Mouse (Mus musculus): ENCODE results near the gene Srxn1. TPM values are rescaled to one million over a fixed set of nuclear protein-coding genes. Genes with fewer than 3 reads are reported as not detected.

Gene Srxn1
- polyA plus RNA-seq, 1 experiment from 2014 or later = 23.6 TPM

DNA sequence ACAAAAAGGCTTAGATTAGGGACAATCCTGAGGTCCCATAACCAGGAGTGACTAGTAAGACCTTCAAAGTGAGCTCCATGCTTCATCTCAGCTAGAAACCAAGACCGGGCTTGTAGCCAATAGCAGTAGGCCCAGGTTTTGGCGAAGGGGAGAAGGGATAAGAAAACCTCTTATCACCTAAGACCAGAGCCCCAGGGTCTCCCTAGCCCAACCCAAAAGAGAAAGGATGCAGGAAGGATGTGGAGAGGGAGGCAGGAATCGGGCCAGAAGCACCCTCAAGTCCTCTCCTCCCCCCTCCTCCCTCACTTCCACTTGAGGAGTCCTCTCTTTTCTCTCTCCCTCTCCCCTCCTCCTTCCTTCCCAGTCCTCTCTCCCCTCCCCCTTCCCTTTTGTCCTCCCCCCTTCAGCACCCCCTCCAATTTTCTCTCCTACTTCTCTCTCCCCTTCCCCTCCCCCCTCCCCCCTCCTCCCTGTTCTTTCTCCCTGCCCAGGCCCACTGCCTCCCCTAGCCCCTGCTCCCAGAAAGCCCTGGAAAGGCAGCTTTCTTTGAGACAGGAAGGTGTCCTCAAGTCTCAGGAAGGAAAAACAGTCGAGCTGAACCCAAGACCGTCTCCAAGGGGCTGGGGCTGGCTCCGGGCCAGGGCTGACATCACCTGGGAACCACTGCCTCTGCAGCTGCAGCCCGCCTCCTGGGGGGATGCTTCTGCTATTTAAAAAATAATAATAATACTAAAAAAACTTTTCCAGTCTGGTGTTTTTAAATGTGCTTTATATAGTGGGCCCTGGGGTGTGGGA, 50.3 kb downstream of the Srxn1 start:
- no peak for DNase-seq (ENCODE audit: low spot score)

DNA sequence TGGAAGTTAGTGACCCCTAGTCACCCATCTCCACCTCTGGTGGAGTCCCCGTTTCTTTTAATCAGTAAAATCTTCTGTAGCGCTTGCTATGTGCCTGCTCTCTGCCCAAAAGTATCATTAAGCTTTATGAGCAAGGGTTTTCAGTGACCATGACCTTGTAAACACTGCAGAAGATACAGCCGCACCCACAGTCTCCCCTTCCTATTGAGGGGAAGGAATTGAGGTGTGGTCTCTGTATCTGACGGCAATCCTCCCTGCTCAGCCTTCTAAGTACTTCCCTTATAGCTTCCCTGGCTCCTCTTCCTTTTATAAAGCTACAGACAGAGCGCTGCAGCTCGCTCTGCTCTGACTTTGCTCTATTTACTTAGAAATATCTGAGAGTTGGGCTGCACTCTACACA, 51.2 kb downstream of the Srxn1 start:
- DNase-seq (ENCODE audit: low spot score) = no peak

GRCm38 (mm10) chr2:152159487-152159886, 54.2 kb downstream of the Srxn1 start:
- no peak for DNase-seq (ENCODE audit: low spot score)

Other genes starting within 250 kb of the Srxn1 start
- 1.5 and 1.9 TPM in 2 replicates for gene Angpt4, start 194.3 kb upstream of the Srxn1 start, polyA plus RNA-seq (2015; fragmentation: Nextera tagmentation; extraction: Ambion mirVana)
- gene Fam110a, start 125.3 kb upstream of the Srxn1 start, polyA plus RNA-seq (2015; fragmentation: Nextera tagmentation; extraction: Ambion mirVana) = 30.3 and 31.0 TPM in 2 replicates
- 1.5 and 1.6 TPM in 2 replicates for gene Slc52a3, start 109.0 kb upstream of the Srxn1 start, polyA plus RNA-seq (2015; fragmentation: Nextera tagmentation; extraction: Ambion mirVana)
- gene Scrt2, start 24.0 kb upstream of the Srxn1 start, polyA plus RNA-seq (2015; fragmentation: Nextera tagmentation; extraction: Ambion mirVana) = 0.08 TPM in 1 of 2 replicates, not detected in the other
- gene Tcf15, start 38.0 kb downstream of the Srxn1 start, polyA plus RNA-seq (2015; fragmentation: Nextera tagmentation; extraction: Ambion mirVana) = 2.1 TPM in 2 replicates
- gene Csnk2a1, start 121.3 kb downstream of the Srxn1 start, polyA plus RNA-seq (2015; fragmentation: Nextera tagmentation; extraction: Ambion mirVana) = 105 and 120 TPM in 2 replicates
- gene Tbc1d20, start 188.3 kb downstream of the Srxn1 start, polyA plus RNA-seq (2015; fragmentation: Nextera tagmentation; extraction: Ambion mirVana) = 28.5 and 31.1 TPM in 2 replicates
- 131 and 138 TPM in 2 replicates for gene Rbck1, start 227.1 kb downstream of the Srxn1 start, polyA plus RNA-seq (2015; fragmentation: Nextera tagmentation; extraction: Ambion mirVana)
- 1.4 and 1.6 TPM in 2 replicates for gene Trib3, start 238.5 kb downstream of the Srxn1 start, polyA plus RNA-seq (2015; fragmentation: Nextera tagmentation; extraction: Ambion mirVana)